Mouse (Mus musculus): ENCODE results near the gene Rbfox2. TPM values are rescaled to one million over a fixed set of nuclear protein-coding genes. Genes with fewer than 3 reads are reported as not detected.
A peak's percentile ranks its signal among the peaks of the same experiment; 100 is the strongest.

The Rbfox2 gene
- polyA plus RNA-seq, 1 experiment = 78.3 TPM

DNA sequence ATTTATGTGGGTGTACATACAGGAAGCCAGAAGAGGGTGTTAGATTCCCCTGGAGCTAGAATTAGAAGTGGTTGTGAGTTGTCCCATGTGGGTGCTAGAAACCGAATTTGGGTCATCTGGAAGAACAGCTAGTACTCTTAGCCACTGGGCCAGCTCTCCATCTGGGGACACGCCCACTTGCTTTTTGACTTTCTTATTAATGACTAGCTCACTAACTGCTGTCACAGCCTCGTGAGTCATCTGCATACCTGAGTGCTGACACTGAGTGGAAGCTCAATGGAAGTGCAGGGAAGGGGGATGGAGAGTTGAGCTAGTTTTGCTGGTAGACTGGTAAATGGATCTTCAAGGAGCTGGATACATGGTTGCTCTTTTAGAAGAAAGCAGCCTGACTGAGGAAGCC, 230.3 kb downstream of the Rbfox2 start:
- no peaks in the 10 kb centered on the region for H3K36me3 ChIP-seq (ENCODE audit: control insufficient read depth, insufficient read depth, low read length, poor library complexity, severe bottlenecking)
- TF ChIP-seq CTCF (IDR thresholded peaks at IDR 0.05; ENCODE audit: low read depth, low read length) (no peak), EP300 (IDR thresholded peaks at IDR 0.05; ENCODE audit: insufficient read depth, low read depth, low read length) (no peak), POLR2A (IDR thresholded peaks at IDR 0.05; ENCODE audit: insufficient read depth, low read length) (no peak)
- H3K4me3 ChIP-seq (ENCODE audit: low read depth, low read length) = no peak overlapping the region
- H3K27ac ChIP-seq (ENCODE audit: insufficient read depth, low read length) = no peak overlapping the region
- H3K4me1 ChIP-seq (ENCODE audit: control insufficient read depth, insufficient read depth, low read length) = peaks cover 8% of the 10 kb centered on the region
- no peaks in the 10 kb centered on the region for H3K27me3 ChIP-seq (ENCODE audit: control insufficient read depth, insufficient read depth, low read length, poor library complexity, severe bottlenecking)
- no peak overlapping the region for H3K9ac ChIP-seq (ENCODE audit: low read depth, poor library complexity, severe bottlenecking)
- H3K9me3 ChIP-seq (replicated peaks; ENCODE audit: control insufficient read depth, insufficient read depth, low read length, poor library complexity, severe bottlenecking) = no peaks in the 10 kb centered on the region

- Histone ChIP-seq H3K4me3 (ENCODE audit: low read depth, low read length) (no peak overlapping the region), H3K9me3 (replicated peaks; ENCODE audit: control insufficient read depth, insufficient read depth, low read length, poor library complexity, severe bottlenecking) (no peaks in the 10 kb centered on the region), H3K27me3 (ENCODE audit: control insufficient read depth, insufficient read depth, low read length, poor library complexity, severe bottlenecking) (no peaks in the 10 kb centered on the region), H3K9ac (ENCODE audit: low read depth, poor library complexity, severe bottlenecking) (no peak overlapping the region), H3K36me3 (ENCODE audit: control insufficient read depth, insufficient read depth, low read length, poor library complexity, severe bottlenecking) (no peaks in the 10 kb centered on the region), H3K27ac (ENCODE audit: insufficient read depth, low read length) (no peak overlapping the region), H3K4me1 (ENCODE audit: control insufficient read depth, insufficient read depth, low read length) (peaks cover 3% of the 10 kb centered on the region)
- TF ChIP-seq EP300 (IDR thresholded peaks at IDR 0.05; ENCODE audit: insufficient read depth, low read depth, low read length) (no peak), POLR2A (IDR thresholded peaks at IDR 0.05; ENCODE audit: insufficient read depth, low read length) (no peak), CTCF (IDR thresholded peaks at IDR 0.05; ENCODE audit: low read depth, low read length) (no peak)
These were observed 234.1 kb downstream of the Rbfox2 start for GRCm38 (mm10) chr15:77072556-77073163.

- TF ChIP-seq EP300 (IDR thresholded peaks at IDR 0.05; ENCODE audit: insufficient read depth, low read depth, low read length) (peak; percentile 64; the same call in 1 of the 2 replicates), POLR2A (IDR thresholded peaks at IDR 0.05; ENCODE audit: insufficient read depth, low read length) (no peak), CTCF (IDR thresholded peaks at IDR 0.05; ENCODE audit: low read depth, low read length) (peak; percentile 72)
- Histone ChIP-seq H3K27me3 (ENCODE audit: control insufficient read depth, insufficient read depth, low read length, poor library complexity, severe bottlenecking) (no peaks in the 10 kb centered on the region), H3K9me3 (replicated peaks; ENCODE audit: control insufficient read depth, insufficient read depth, low read length, poor library complexity, severe bottlenecking) (no peaks in the 10 kb centered on the region), H3K4me1 (ENCODE audit: control insufficient read depth, insufficient read depth, low read length) (no peaks in the 10 kb centered on the region), H3K27ac (ENCODE audit: insufficient read depth, low read length) (peak overlapping the region; percentile 24), H3K9ac (ENCODE audit: low read depth, poor library complexity, severe bottlenecking) (peak overlapping the region; percentile 29), H3K4me3 (ENCODE audit: low read depth, low read length) (peak overlapping the region; percentile 54), H3K36me3 (ENCODE audit: control insufficient read depth, insufficient read depth, low read length, poor library complexity, severe bottlenecking) (no peaks in the 10 kb centered on the region)
These were observed 235.3 kb downstream of the Rbfox2 start for GRCm38 (mm10) chr15:77071501-77071900.

GRCm38 (mm10) chr15:77070745-77071268, 236.0 kb downstream of the Rbfox2 start:
- H3K4me3 ChIP-seq (ENCODE audit: low read depth, low read length) = no peak overlapping the region
- H3K27ac ChIP-seq (ENCODE audit: insufficient read depth, low read length) = peak overlapping the region; percentile 24; the same call in 1 of the 2 replicates
- H3K4me1 ChIP-seq (ENCODE audit: control insufficient read depth, insufficient read depth, low read length) = no peaks in the 10 kb centered on the region
- no peak for TF ChIP-seq CTCF (IDR thresholded peaks at IDR 0.05; ENCODE audit: low read depth, low read length)
- TF ChIP-seq POLR2A (IDR thresholded peaks at IDR 0.05; ENCODE audit: insufficient read depth, low read length) = no peak
- TF ChIP-seq EP300 (IDR thresholded peaks at IDR 0.05; ENCODE audit: insufficient read depth, low read depth, low read length) = no peak
- no peaks in the 10 kb centered on the region for H3K9me3 ChIP-seq (replicated peaks; ENCODE audit: control insufficient read depth, insufficient read depth, low read length, poor library complexity, severe bottlenecking)
- H3K27me3 ChIP-seq (ENCODE audit: control insufficient read depth, insufficient read depth, low read length, poor library complexity, severe bottlenecking) = no peaks in the 10 kb centered on the region
- H3K36me3 ChIP-seq (ENCODE audit: control insufficient read depth, insufficient read depth, low read length, poor library complexity, severe bottlenecking) = no peaks in the 10 kb centered on the region
- peak overlapping the region; percentile 29; the same call in 1 of the 2 replicates for H3K9ac ChIP-seq (ENCODE audit: low read depth, poor library complexity, severe bottlenecking)

DNA sequence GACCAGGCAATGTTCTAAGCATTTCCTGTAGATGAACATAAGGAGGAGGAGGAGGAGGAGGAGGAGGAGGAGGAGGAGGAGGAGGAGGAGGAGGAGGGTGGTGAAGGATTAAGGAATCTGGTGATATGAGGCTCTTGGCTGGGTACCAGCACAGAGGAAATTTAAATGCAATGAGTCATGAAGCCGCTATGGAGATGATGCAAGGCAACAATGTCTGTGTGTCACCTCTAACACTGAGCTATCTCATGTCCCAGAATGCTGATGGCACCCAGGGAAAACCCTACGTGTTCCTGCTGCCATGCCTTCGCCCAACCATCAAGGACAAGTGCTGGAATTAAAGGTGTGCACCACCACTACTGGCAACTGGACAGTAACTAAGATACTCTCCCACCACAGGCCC, 237.8 kb downstream of the Rbfox2 start:
- no peak for TF ChIP-seq CTCF (IDR thresholded peaks at IDR 0.05; ENCODE audit: low read depth, low read length)
- TF ChIP-seq POLR2A (IDR thresholded peaks at IDR 0.05; ENCODE audit: insufficient read depth, low read length) = no peak
- TF ChIP-seq EP300 (IDR thresholded peaks at IDR 0.05; ENCODE audit: insufficient read depth, low read depth, low read length) = no peak
- H3K4me1 ChIP-seq (ENCODE audit: control insufficient read depth, insufficient read depth, low read length) = no peaks in the 10 kb centered on the region
- no peak overlapping the region for H3K4me3 ChIP-seq (ENCODE audit: low read depth, low read length)
- H3K27me3 ChIP-seq (ENCODE audit: control insufficient read depth, insufficient read depth, low read length, poor library complexity, severe bottlenecking) = no peaks in the 10 kb centered on the region
- H3K36me3 ChIP-seq (ENCODE audit: control insufficient read depth, insufficient read depth, low read length, poor library complexity, severe bottlenecking) = no peaks in the 10 kb centered on the region
- H3K9ac ChIP-seq (ENCODE audit: low read depth, poor library complexity, severe bottlenecking) = no peak overlapping the region
- no peaks in the 10 kb centered on the region for H3K9me3 ChIP-seq (replicated peaks; ENCODE audit: control insufficient read depth, insufficient read depth, low read length, poor library complexity, severe bottlenecking)
- no peak overlapping the region for H3K27ac ChIP-seq (ENCODE audit: insufficient read depth, low read length)

DNA sequence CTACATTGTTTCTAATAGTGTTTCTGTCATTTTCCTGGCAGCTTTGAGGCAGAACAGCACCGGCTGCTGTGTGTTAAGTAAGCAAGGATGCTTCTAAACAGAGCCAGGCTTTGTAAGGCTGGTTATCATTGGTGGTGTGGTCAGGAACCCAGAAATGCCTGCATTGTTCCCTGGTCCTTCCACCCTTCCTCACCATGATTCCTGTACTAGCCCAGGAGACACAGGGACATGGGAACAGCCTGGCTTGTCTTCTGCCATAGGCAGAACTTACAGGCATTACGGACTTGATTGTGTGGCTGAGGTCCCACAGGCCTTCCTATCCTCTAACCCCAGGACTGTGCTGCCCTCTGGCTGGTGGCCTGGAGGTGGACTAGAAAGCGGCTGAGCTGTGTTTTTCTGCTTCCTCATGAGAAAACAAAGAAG, 238.4 kb downstream of the Rbfox2 start:
- H3K9me3 ChIP-seq (replicated peaks; ENCODE audit: control insufficient read depth, insufficient read depth, low read length, poor library complexity, severe bottlenecking) = no peaks in the 10 kb centered on the region
- H3K9ac ChIP-seq (ENCODE audit: low read depth, poor library complexity, severe bottlenecking) = no peak overlapping the region
- no peak for TF ChIP-seq POLR2A (IDR thresholded peaks at IDR 0.05; ENCODE audit: insufficient read depth, low read length)
- peak; percentile 46 for TF ChIP-seq CTCF (IDR thresholded peaks at IDR 0.05; ENCODE audit: low read depth, low read length)
- H3K27me3 ChIP-seq (ENCODE audit: control insufficient read depth, insufficient read depth, low read length, poor library complexity, severe bottlenecking) = no peaks in the 10 kb centered on the region
- no peaks in the 10 kb centered on the region for H3K4me1 ChIP-seq (ENCODE audit: control insufficient read depth, insufficient read depth, low read length)
- H3K27ac ChIP-seq (ENCODE audit: insufficient read depth, low read length) = no peak overlapping the region
- no peak overlapping the region for H3K4me3 ChIP-seq (ENCODE audit: low read depth, low read length)
- no peaks in the 10 kb centered on the region for H3K36me3 ChIP-seq (ENCODE audit: control insufficient read depth, insufficient read depth, low read length, poor library complexity, severe bottlenecking)
